Mouse (Mus musculus): Measurements from ENCODE around the gene Nxph3.
A peak's percentile ranks its signal among the peaks of the same experiment; 100 is the strongest.

Nxph3 gene

GRCm38 (mm10) chr11:95514298-95514861, at the start of gene Nxph3:
Gene Nxph3, minus strand, starts transcription at chr11:95514570.
- peak; percentile 71 for DNase-seq (ENCODE audit: low read depth, low spot score)

- DNase-seq (ENCODE audit: low read depth, low spot score): no peak
Observed at GRCm38 (mm10) chr11:95563849-95564248, 49.5 kb upstream of the Nxph3 start.

- DNase-seq (ENCODE audit: low read depth, low spot score): no peak
Observed at GRCm38 (mm10) chr11:95560773-95561172, 46.4 kb upstream of the Nxph3 start.

- no peak for DNase-seq (ENCODE audit: low read depth, low spot score)
Observed at GRCm38 (mm10) chr11:95559761-95560160, 45.4 kb upstream of the Nxph3 start.

GRCm38 (mm10) chr11:95557719-95558118, 43.3 kb upstream of the Nxph3 start:
- DNase-seq (ENCODE audit: low read depth, low spot score): peak; percentile 45

- DNase-seq (ENCODE audit: low read depth, low spot score): no peak
Observed at GRCm38 (mm10) chr11:95557032-95557431, 42.7 kb upstream of the Nxph3 start.

GRCm38 (mm10) chr11:95555279-95555678, 40.9 kb upstream of the Nxph3 start:
- DNase-seq (ENCODE audit: low read depth, low spot score): no peak

GRCm38 (mm10) chr11:95550301-95551021, 36.1 kb upstream of the Nxph3 start:
- DNase-seq (ENCODE audit: low read depth, low spot score): peak; percentile 53

- no peak for DNase-seq (ENCODE audit: low read depth, low spot score)
Observed at GRCm38 (mm10) chr11:95546021-95546782, 31.8 kb upstream of the Nxph3 start.

- DNase-seq (ENCODE audit: low read depth, low spot score): no peak
Observed at GRCm38 (mm10) chr11:95544546-95545327, 30.4 kb upstream of the Nxph3 start.

- no peak for DNase-seq (ENCODE audit: low read depth, low spot score)
Observed at GRCm38 (mm10) chr11:95540637-95541385, 26.4 kb upstream of the Nxph3 start.

GRCm38 (mm10) chr11:95538378-95539104, 24.2 kb upstream of the Nxph3 start:
- DNase-seq (ENCODE audit: low read depth, low spot score): no peak

GRCm38 (mm10) chr11:95533484-95534160, 19.3 kb upstream of the Nxph3 start:
- peak; percentile 88 for DNase-seq (ENCODE audit: low read depth, low spot score)

GRCm38 (mm10) chr11:95532353-95533072, 18.1 kb upstream of the Nxph3 start:
- DNase-seq (ENCODE audit: low read depth, low spot score): no peak

GRCm38 (mm10) chr11:95528231-95528630, 13.9 kb upstream of the Nxph3 start:
- no peak for DNase-seq (ENCODE audit: low read depth, low spot score)

GRCm38 (mm10) chr11:95527307-95527706, 12.9 kb upstream of the Nxph3 start:
- peak; percentile 56 for DNase-seq (ENCODE audit: low read depth, low spot score)

GRCm38 (mm10) chr11:95521563-95521962, 7.2 kb upstream of the Nxph3 start:
- DNase-seq (ENCODE audit: low read depth, low spot score): peak; percentile 92

- peak; percentile 91 for DNase-seq (ENCODE audit: low read depth, low spot score)
Observed at GRCm38 (mm10) chr11:95520456-95521072, 6.2 kb upstream of the Nxph3 start.

GRCm38 (mm10) chr11:95519996-95520395, 5.6 kb upstream of the Nxph3 start:
- DNase-seq (ENCODE audit: low read depth, low spot score): no peak

All from brain, adult 2 months (tissue).